Mouse (Mus musculus): ENCODE data around the gene Pgam5.

Gene Pgam5

GRCm38 (mm10) chr5:110269141-110270101, at the start of gene Pgam5:
Gene Pgam5, minus strand, starts transcription at chr5:110269913.
- in situ Hi-C loops (cut with MboI; ENCODE audit: unreplicated experiment in 2 of 2): loop anchor here (5.0 to 10.0 kb wide), 2 partner anchors 665 to 667 kb away; no protein-coding TSS in a partner anchor

GRCm38 (mm10) chr5:110313127-110313526, 43.4 kb upstream of the Pgam5 start:
- in situ Hi-C loops (cut with MboI; ENCODE audit: unreplicated experiment in 2 of 2): no loop called here

- in situ Hi-C loops (cut with MboI; ENCODE audit: unreplicated experiment in 2 of 2): no loop called here
Observed at GRCm38 (mm10) chr5:110308861-110309260, 39.1 kb upstream of the Pgam5 start.

GRCm38 (mm10) chr5:110300591-110300990, 30.9 kb upstream of the Pgam5 start:
- in situ Hi-C loops (cut with MboI; ENCODE audit: unreplicated experiment in 2 of 2): no loop called here

- in situ Hi-C loops (cut with MboI; ENCODE audit: unreplicated experiment in 2 of 2): no loop called here
Observed at GRCm38 (mm10) chr5:110296637-110297036, 26.9 kb upstream of the Pgam5 start.

GRCm38 (mm10) chr5:110291649-110292048, 21.9 kb upstream of the Pgam5 start:
- in situ Hi-C loops (cut with MboI; ENCODE audit: unreplicated experiment in 2 of 2): no loop called here

GRCm38 (mm10) chr5:110287084-110287475, 17.4 kb upstream of the Pgam5 start:
- in situ Hi-C loops (cut with MboI; ENCODE audit: unreplicated experiment in 2 of 2): no loop called here

- in situ Hi-C loops (cut with MboI; ENCODE audit: unreplicated experiment in 2 of 2): no loop called here
Observed at GRCm38 (mm10) chr5:110286446-110287083, 16.9 kb upstream of the Pgam5 start.

- in situ Hi-C loops (cut with MboI; ENCODE audit: unreplicated experiment in 2 of 2): no loop called here
Observed at GRCm38 (mm10) chr5:110285770-110286445, 16.2 kb upstream of the Pgam5 start, which contains the start of the genes Pxmp2 and Pole. Gene Pxmp2, minus strand, starts transcription at chr5:110286186. Gene Pole, plus strand, starts transcription at chr5:110286306.

- in situ Hi-C loops (cut with MboI; ENCODE audit: unreplicated experiment in 2 of 2): no loop called here
Observed at GRCm38 (mm10) chr5:110285156-110285555, 15.4 kb upstream of the Pgam5 start.

GRCm38 (mm10) chr5:110284536-110284935, 14.8 kb upstream of the Pgam5 start:
- in situ Hi-C loops (cut with MboI; ENCODE audit: unreplicated experiment in 2 of 2): no loop called here

- in situ Hi-C loops (cut with MboI; ENCODE audit: unreplicated experiment in 2 of 2): no loop called here
Observed at GRCm38 (mm10) chr5:110281984-110282383, 12.3 kb upstream of the Pgam5 start.

GRCm38 (mm10) chr5:110276910-110277309, 7.2 kb upstream of the Pgam5 start:
- in situ Hi-C loops (cut with MboI; ENCODE audit: unreplicated experiment in 2 of 2): loop anchor here in 1 of 2 experiments (10.0 kb wide), 1 partner anchor 672 kb away; no protein-coding TSS in a partner anchor

- in situ Hi-C loops (cut with MboI; ENCODE audit: unreplicated experiment in 2 of 2): loop anchor here in 1 of 2 experiments (10.0 kb wide), 1 partner anchor 672 kb away; no protein-coding TSS in a partner anchor
Observed at GRCm38 (mm10) chr5:110276391-110276790, 6.7 kb upstream of the Pgam5 start.

GRCm38 (mm10) chr5:110274846-110275245, 5.1 kb upstream of the Pgam5 start:
- in situ Hi-C loops (cut with MboI; ENCODE audit: unreplicated experiment in 2 of 2): loop anchor here (5.0 to 10.0 kb wide), 2 partner anchors 670 to 673 kb away; no protein-coding TSS in a partner anchor

GRCm38 (mm10) chr5:110274147-110274546, 4.4 kb upstream of the Pgam5 start:
- in situ Hi-C loops (cut with MboI; ENCODE audit: unreplicated experiment in 2 of 2): loop anchor here (5.0 to 10.0 kb wide), 2 partner anchors 669 to 672 kb away; no protein-coding TSS in a partner anchor

- in situ Hi-C loops (cut with MboI; ENCODE audit: unreplicated experiment in 2 of 2): loop anchor here (5.0 to 10.0 kb wide), 2 partner anchors 665 to 668 kb away; no protein-coding TSS in a partner anchor
Observed at GRCm38 (mm10) chr5:110270242-110270641, 529 bp upstream of the Pgam5 start.

GRCm38 (mm10) chr5:110266941-110267340, 2.8 kb downstream of the Pgam5 start:
- in situ Hi-C loops (cut with MboI; ENCODE audit: unreplicated experiment in 2 of 2): no loop called here

- in situ Hi-C loops (cut with MboI; ENCODE audit: unreplicated experiment in 2 of 2): no loop called here
Observed at GRCm38 (mm10) chr5:110244091-110244490, 25.6 kb downstream of the Pgam5 start.

- in situ Hi-C loops (cut with MboI; ENCODE audit: unreplicated experiment in 2 of 2): no loop called here
Observed at GRCm38 (mm10) chr5:110232346-110232745, 37.4 kb downstream of the Pgam5 start.

Data from v-Abl transformed pro-B cells (cell line).